Mouse (Mus musculus): ENCODE measurements around the gene Sprr2j-ps. TPM values are rescaled to one million over a fixed set of nuclear protein-coding genes. Genes with fewer than 3 reads are reported as not detected.

Gene Sprr2j-ps
- total and polyA plus RNA-seq, 2 experiments, result not detected

DNA sequence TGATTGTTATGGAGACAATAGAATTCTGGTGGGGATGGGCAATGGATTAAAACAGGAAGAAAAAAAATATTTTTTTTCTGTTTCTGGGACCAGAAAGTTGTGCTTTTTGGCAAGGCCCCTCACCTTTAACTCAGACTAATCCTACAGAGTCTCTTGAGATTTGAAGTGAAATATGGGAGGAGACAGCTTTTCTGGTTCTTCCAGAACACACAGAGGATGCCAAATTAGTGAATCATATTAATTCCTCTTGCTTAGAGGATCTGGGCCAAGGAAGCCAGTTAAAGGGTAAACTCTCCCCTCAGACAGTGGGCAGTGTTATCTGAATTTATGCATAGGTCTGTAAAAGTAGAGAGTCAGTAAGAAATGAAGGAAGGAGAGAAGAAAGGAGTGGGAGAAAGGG is 49.5 kb downstream of the Sprr2j-ps start:
- Histone ChIP-seq H3K9ac (ENCODE audit: low read depth, low read length) (no peak overlapping the region), H3K27me3 (ENCODE audit: control insufficient read depth, insufficient read depth, low read length) (no peaks in the 10 kb centered on the region), H3K4me3 (ENCODE audit: insufficient read depth, low read depth, low read length) (no peak overlapping the region), H3K4me1 (ENCODE audit: control insufficient read depth, insufficient read depth, low read length) (no peaks in the 10 kb centered on the region), H3K36me3 (ENCODE audit: control insufficient read depth, insufficient read depth, low read length) (no peaks in the 10 kb centered on the region), H3K79me2 (ENCODE audit: control insufficient read depth, insufficient read depth, low read length) (no peaks in the 10 kb centered on the region), H3K27ac (replicated peaks; ENCODE audit: insufficient read depth, low read depth, low read length) (no peak overlapping the region)
- no peak for TF ChIP-seq POLR2A (IDR thresholded peaks at IDR 0.05; ENCODE audit: extremely low read depth, insufficient read depth, low read length)
- no peak for TF ChIP-seq CTCF (IDR thresholded peaks at IDR 0.05; ENCODE audit: low read depth, low read length)
- no peak for DNase-seq (ENCODE audit: extremely low read depth, low read depth, low spot score)

Other genes starting within 250 kb of the Sprr2j-ps start
- gene Sprr2a1, start 202.3 kb upstream of the Sprr2j-ps start, total RNA-seq (2014; rRNA removed), result not detected in 2 replicates
- 0.06 TPM in 1 of 2 replicates, not detected in the other for gene Sprr2a1, start 202.3 kb upstream of the Sprr2j-ps start, polyA plus RNA-seq (2012; rRNA removed)
- 0.40 TPM in 1 of 2 replicates, not detected in the other for gene Sprr2a2, start 202.2 kb upstream of the Sprr2j-ps start, total RNA-seq (2014; rRNA removed)
- gene Sprr2a2, start 202.2 kb upstream of the Sprr2j-ps start, polyA plus RNA-seq (2012; rRNA removed), result 6.9 and 12.2 TPM in 2 replicates
- gene Sprr2a3, start 132.7 kb upstream of the Sprr2j-ps start, total RNA-seq (2014; rRNA removed), result not detected in 2 replicates
- gene Sprr2a3, start 132.7 kb upstream of the Sprr2j-ps start, polyA plus RNA-seq (2012; rRNA removed), result 0.39 TPM in 1 of 2 replicates, not detected in the other
- gene Sprr2b, start 101.5 kb upstream of the Sprr2j-ps start, total RNA-seq (2014; rRNA removed), result not detected in 2 replicates
- not detected in 2 replicates for gene Sprr2b, start 101.5 kb upstream of the Sprr2j-ps start, polyA plus RNA-seq (2012; rRNA removed)
- not detected in 2 replicates for gene Sprr2d, start 78.9 kb upstream of the Sprr2j-ps start, total RNA-seq (2014; rRNA removed)
- not detected in 2 replicates for gene Sprr2d, start 78.9 kb upstream of the Sprr2j-ps start, polyA plus RNA-seq (2012; rRNA removed)
- gene Sprr2e, start 65.9 kb upstream of the Sprr2j-ps start, total RNA-seq (2014; rRNA removed), result not detected in 2 replicates
- not detected in 2 replicates for gene Sprr2e, start 65.9 kb upstream of the Sprr2j-ps start, polyA plus RNA-seq (2012; rRNA removed)
- gene Sprr2f, start 52.9 kb upstream of the Sprr2j-ps start, total RNA-seq (2014; rRNA removed), result not detected in 2 replicates
- gene Sprr2f, start 52.9 kb upstream of the Sprr2j-ps start, polyA plus RNA-seq (2012; rRNA removed), result not detected in 2 replicates
- not detected in 2 replicates for gene Sprr2h, start 32.4 kb upstream of the Sprr2j-ps start, total RNA-seq (2014; rRNA removed)
- gene Sprr2h, start 32.4 kb upstream of the Sprr2j-ps start, polyA plus RNA-seq (2012; rRNA removed), result not detected in 2 replicates
- gene Sprr2i, start 10.1 kb upstream of the Sprr2j-ps start, total RNA-seq (2014; rRNA removed), result not detected in 2 replicates
- not detected in 2 replicates for gene Sprr2i, start 10.1 kb upstream of the Sprr2j-ps start, polyA plus RNA-seq (2012; rRNA removed)
- gene Gm9774, start 11.3 kb downstream of the Sprr2j-ps start, total RNA-seq (2014; rRNA removed), result 1.6 and 1.7 TPM in 2 replicates
- gene Gm9774, start 11.3 kb downstream of the Sprr2j-ps start, polyA plus RNA-seq (2012; rRNA removed), result 4.2 and 5.0 TPM in 2 replicates
- gene Sprr2k, start 14.5 kb downstream of the Sprr2j-ps start, total RNA-seq (2014; rRNA removed), result not detected in 2 replicates
- not detected in 2 replicates for gene Sprr2k, start 14.5 kb downstream of the Sprr2j-ps start, polyA plus RNA-seq (2012; rRNA removed)
- not detected in 2 replicates for gene Sprr1b, start 20.7 kb downstream of the Sprr2j-ps start, total RNA-seq (2014; rRNA removed)
- gene Sprr1b, start 20.7 kb downstream of the Sprr2j-ps start, polyA plus RNA-seq (2012; rRNA removed), result not detected in 2 replicates
- not detected in 2 replicates for gene Sprr3, start 40.6 kb downstream of the Sprr2j-ps start, total RNA-seq (2014; rRNA removed)
- not detected in 2 replicates for gene Sprr3, start 40.6 kb downstream of the Sprr2j-ps start, polyA plus RNA-seq (2012; rRNA removed)
- gene Sprr1a, start 67.8 kb downstream of the Sprr2j-ps start, total RNA-seq (2014; rRNA removed), result not detected in 2 replicates
- not detected in 2 replicates for gene Sprr1a, start 67.8 kb downstream of the Sprr2j-ps start, polyA plus RNA-seq (2012; rRNA removed)
- gene Sprr4, start 82.4 kb downstream of the Sprr2j-ps start, total RNA-seq (2014; rRNA removed), result not detected in 2 replicates
- not detected in 2 replicates for gene Sprr4, start 82.4 kb downstream of the Sprr2j-ps start, polyA plus RNA-seq (2012; rRNA removed)
- gene 2310046K23Rik, start 116.4 kb downstream of the Sprr2j-ps start, total RNA-seq (2014; rRNA removed), result not detected in 2 replicates
- gene 2310046K23Rik, start 116.4 kb downstream of the Sprr2j-ps start, polyA plus RNA-seq (2012; rRNA removed), result not detected in 2 replicates
- gene Ivl, start 155.7 kb downstream of the Sprr2j-ps start, total RNA-seq (2014; rRNA removed), result not detected in 2 replicates
- gene Ivl, start 155.7 kb downstream of the Sprr2j-ps start, polyA plus RNA-seq (2012; rRNA removed), result not detected in 2 replicates
- not detected in 2 replicates for gene Smcp, start 170.9 kb downstream of the Sprr2j-ps start, total RNA-seq (2014; rRNA removed)
- 0.17 TPM in 1 of 2 replicates, not detected in the other for gene Smcp, start 170.9 kb downstream of the Sprr2j-ps start, polyA plus RNA-seq (2012; rRNA removed)
- gene 2210017I01Rik, start 189.4 kb downstream of the Sprr2j-ps start, total RNA-seq (2014; rRNA removed), result not detected in 2 replicates
- gene 2210017I01Rik, start 189.4 kb downstream of the Sprr2j-ps start, polyA plus RNA-seq (2012; rRNA removed), result not detected in 2 replicates
- not detected in 2 replicates for gene Lce6a, start 203.6 kb downstream of the Sprr2j-ps start, total RNA-seq (2014; rRNA removed)
- gene Lce6a, start 203.6 kb downstream of the Sprr2j-ps start, polyA plus RNA-seq (2012; rRNA removed), result not detected in 2 replicates
- not detected in 2 replicates for gene Lce1a1, start 230.2 kb downstream of the Sprr2j-ps start, total RNA-seq (2014; rRNA removed)
- not detected in 2 replicates for gene Lce1a1, start 230.2 kb downstream of the Sprr2j-ps start, polyA plus RNA-seq (2012; rRNA removed)
- not detected in 2 replicates for gene Lce1b, start 238.8 kb downstream of the Sprr2j-ps start, total RNA-seq (2014; rRNA removed)
- not detected in 2 replicates for gene Lce1b, start 238.8 kb downstream of the Sprr2j-ps start, polyA plus RNA-seq (2012; rRNA removed)